Mouse (Mus musculus) cerebellum, adult (tissue): ENCODE data around the gene Gm10184.
"Not testable (repeated sequence)": the region's sequence is repeated elsewhere in the genome, so short reads cannot be mapped to it uniquely, and the experiment has no call there.

Experiments used
- ATAC-seq: cut with Nextera tagmentation; 2 replicates; pipeline ENCODE4 v1.9.2; 2017; ENCODE audit warnings: mild to moderate bottlenecking, moderate library complexity, mixed read lengths; ENCODE audit not compliant: insufficient number of reproducible peaks, low FRiP score, low TSS enrichment

Gene Gm10184

DNA sequence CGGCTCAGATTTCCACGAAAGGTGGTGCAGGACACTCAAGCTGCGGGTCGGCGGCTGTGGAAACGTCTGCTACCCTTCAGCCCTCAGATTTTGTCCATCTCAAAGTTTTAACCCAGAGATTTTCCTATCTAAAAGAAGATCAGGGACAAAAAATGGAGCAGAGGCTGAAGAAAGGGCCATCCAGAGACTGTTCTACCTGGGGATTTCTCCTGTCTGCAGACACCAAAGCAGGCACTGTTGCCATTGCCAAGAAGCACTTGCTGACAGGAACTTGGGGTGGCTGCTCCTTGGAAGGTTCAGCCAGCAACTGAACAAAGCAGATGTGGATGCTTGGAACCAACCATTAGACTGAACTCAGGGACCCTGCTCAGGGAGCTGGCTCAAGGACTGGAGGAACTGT lies at the start of gene Gm10184:
Gene Gm10184, minus strand, starts transcription at position 101 of the 400 bp plus-strand sequence.
- no peak for ATAC-seq

DNA sequence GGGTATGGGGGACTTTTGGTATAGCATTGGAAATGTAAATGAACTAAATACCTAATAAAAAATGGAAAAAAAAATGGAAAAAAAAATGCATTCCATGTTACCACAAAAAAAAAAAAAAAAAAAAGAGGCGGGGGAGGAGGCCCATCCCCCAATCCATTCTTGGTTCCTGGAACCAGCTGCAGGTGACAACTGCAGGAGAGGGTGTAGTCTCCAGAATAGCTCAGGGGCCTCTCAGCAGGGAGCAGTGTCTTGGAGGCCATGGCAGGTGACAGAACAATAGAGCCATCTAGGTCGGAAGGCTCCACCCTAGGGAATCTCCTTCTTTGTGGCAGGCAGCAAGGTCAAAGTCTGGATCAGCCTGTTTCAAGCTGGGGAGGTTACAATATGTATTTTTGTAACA lies 23.7 kb upstream of the Gm10184 start:
- ATAC-seq, result no peak

DNA sequence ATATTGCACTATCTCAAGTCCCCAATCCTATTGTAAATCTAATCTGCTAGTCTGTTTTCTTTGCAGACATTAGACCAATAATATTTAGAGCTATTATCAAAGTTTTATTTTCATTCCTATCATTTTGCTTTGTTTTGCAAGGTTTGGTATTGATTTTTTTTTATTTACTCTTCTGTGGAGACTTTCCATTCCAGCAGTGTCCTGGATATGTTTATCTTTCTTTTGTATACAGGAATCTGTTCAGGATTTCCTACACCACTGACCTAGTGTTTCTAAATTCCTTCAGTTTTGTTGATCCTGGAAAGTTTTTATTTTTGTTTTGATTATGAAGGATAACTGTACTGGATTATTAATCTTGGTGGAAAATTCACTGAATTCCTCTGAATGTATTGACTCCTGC lies 2.6 kb downstream of the Gm10184 start:
- ATAC-seq, result no peak

DNA sequence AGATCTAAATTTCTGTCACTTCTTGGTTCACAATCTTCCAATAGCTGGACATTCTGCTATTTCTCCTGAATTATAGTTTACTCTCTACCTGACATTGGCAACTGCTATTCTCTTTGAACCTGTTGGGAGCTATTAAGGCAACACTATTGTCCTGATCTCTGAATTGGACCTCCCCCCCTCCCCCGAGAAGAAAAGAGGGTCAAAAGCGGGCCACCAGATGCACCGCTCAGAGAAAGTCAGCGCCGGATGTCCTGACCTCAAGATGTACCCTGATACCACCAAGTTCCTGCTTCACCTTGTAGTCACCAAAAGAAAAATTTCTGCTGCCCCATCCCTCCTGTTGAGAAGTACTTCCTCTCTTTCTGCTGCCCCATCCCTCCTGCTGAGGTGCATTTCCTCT lies 5.5 kb downstream of the Gm10184 start:
- not testable (repeated sequence) for ATAC-seq

DNA sequence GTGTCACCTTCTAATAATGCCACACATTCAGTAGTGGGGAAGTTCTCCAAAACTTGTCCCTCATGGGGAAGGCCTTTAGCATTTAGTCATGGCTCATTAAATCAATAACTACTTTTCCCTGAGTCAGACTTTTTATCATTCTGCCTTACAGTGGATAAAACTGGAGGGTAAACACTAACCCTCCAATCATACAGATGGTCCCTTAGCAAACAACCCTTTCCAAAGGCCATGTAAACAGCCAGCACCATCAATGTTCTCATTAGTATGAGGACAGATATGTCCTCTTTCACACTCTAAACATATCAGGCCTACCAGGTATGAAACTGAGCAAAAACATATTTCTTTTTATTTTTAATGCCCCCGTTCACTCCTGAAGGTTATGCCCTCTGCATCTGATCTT lies 7.5 kb downstream of the Gm10184 start:
- no peak for ATAC-seq

DNA sequence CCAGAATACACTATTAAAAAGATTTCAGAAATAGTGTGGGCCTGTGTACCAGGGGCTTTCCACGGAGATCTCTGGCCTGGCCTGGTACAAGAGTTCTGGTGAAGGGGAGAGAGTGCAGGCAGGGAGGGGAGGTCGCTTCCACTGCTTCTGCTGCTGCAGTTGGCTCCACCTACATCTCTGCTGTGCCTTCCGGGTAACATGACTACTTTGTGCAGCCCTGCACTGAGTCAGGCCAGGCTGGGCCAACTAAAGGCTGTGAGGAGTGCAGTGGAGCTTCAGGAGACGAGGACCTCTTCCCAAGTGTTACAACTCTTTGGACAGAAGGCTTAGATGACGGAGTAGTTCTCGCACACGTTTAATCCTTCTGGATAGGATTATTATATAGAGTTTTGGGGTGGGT lies 9.6 kb downstream of the Gm10184 start:
- no peak for ATAC-seq

DNA sequence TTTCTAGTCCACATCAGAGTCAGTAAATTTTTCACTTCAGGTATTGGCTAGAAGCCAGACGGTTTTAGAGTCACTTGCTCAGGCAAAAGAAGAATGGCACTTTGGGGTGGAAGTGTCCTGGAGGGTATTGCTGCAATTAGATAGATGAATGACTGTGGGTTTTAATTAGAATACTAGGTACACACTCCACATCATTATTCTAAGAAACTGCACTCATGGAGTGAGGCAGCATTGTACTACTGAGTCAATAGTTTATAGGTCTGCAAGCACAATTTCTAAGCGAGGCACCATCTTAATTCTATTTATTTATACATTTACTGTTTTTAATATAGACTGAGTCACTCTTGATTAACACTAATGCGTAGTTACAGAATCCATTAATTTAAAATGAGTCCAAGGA lies 10.4 kb downstream of the Gm10184 start:
- no peak for ATAC-seq

DNA sequence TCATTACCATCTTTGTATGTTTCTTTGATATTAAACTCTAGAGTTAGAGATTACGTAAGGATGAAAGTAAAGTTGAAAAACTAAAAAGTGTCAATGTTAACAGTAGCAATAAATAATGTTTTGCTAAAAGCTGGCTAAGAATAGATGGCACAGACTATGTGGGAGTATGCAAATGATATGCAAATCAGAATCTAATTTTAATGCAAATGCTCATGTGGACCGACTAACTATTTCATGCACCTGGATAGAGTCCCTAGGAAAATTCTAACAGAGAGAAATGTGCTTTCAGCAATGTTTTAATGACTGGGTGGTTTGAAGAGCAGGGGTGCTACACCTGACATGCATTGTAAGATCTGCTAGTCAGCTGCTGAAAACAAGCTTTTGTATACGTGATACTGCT lies 45.3 kb downstream of the Gm10184 start:
- ATAC-seq, result no peak
